Mouse (Mus musculus) lung, embryonic 16.5 days (tissue): ENCODE data around the gene 3830406C13Rik. TPM values are rescaled to one million over a fixed set of nuclear protein-coding genes. Genes with fewer than 3 reads are reported as not detected.

Experiments
- ATAC-seq: fragments of 200-750 bp; cut with Nextera tagmentation; 2 replicates; pipeline ENCODE4 v1.8.0; 2017; ENCODE audit warnings: low read depth, mild to moderate bottlenecking, moderate library complexity
- H3K27ac ChIP-seq: fragments of 300-500 bp; sonication (generic); 2 replicates; pipeline ENCODE4 v1.5.1; 2014; ENCODE audit warnings: mild to moderate bottlenecking, control low read depth, low read length
- H3K27me3 ChIP-seq: fragments of 300-500 bp; sonication (generic); 2 replicates; pipeline ENCODE4 v1.6.1; 2014; ENCODE audit warnings: low read depth, low read length, mixed read lengths; ENCODE audit not compliant: control insufficient read depth, insufficient read depth
- H3K36me3 ChIP-seq: fragments of 300-500 bp; sonication (generic); 2 replicates; pipeline ENCODE4 v1.6.1; 2014; ENCODE audit warnings: low read length; ENCODE audit not compliant: control insufficient read depth, insufficient read depth
- H3K4me1 ChIP-seq: fragments of 300-500 bp; sonication (generic); replicated peaks from 2 replicates; pipeline ENCODE4 v1.6.1; 2014; ENCODE audit warnings: low read length, mixed read lengths; ENCODE audit not compliant: control insufficient read depth, insufficient read depth
- H3K4me2 ChIP-seq: fragments of 300-500 bp; sonication (generic); 2 replicates; pipeline ENCODE4 v1.6.1; 2014; ENCODE audit warnings: low read depth, low read length, control low read depth
- H3K4me3 ChIP-seq: fragments of 300-500 bp; sonication (generic); 2 replicates; pipeline ENCODE4 v1.5.1; 2014; ENCODE audit warnings: mild to moderate bottlenecking, low read length, control low read depth
- H3K9ac ChIP-seq: fragments of 300-500 bp; sonication (generic); 2 replicates; pipeline ENCODE4 v1.6.1; 2014; ENCODE audit warnings: low read length, control low read depth
- H3K9me3 ChIP-seq: fragments of 300-500 bp; sonication (generic); 2 replicates; pipeline ENCODE4 v1.6.1; 2016; ENCODE audit warnings: low read length; ENCODE audit not compliant: control insufficient read depth
- WGBS: fragments of 180-500 bp; shearing (Covaris S2); extraction: QIAGEN DNeasy Blood & Tissue Kit; methylation state at CpG from one replicate; pipeline ENCODE4 v1.1.7; 2014; 5-methylcytosine and 5-hydroxymethylcytosine counted together
- polyA plus RNA-seq: library from polyadenylated mRNA; unstranded; fragments of >200 nt; fragmentation: Nextera tagmentation; extraction: Ambion mirVana; gene quantifications from 2 replicates; pipeline ENCODE4 v1.2.1, GENCODE M21; 2015

3830406C13Rik gene
- polyA plus RNA-seq, 1 experiment from 2014 or later = 50.8 TPM

DNA sequence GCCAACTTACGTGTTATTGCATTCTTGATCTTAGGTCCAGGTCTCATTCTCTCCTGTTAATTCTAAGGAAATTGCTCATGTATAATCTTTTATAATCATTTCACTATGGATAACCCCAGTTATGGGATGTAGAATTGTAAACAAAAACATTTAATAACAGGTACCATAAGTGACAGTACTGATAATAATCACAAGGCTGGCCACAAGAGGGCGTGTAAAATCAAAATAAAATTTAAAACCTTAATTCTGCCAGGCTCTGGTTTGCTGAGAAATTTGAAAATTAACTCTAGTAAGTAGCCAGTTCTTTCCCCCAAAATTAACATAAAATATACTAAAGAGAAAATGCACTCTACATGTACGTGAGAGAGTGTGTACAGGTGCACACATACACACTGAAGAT, 16.7 kb downstream of the 3830406C13Rik start:
- Histone ChIP-seq H3K4me2 (no peak overlapping the region), H3K36me3 (no peaks in the 10 kb centered on the region; the same call in 1 of the 2 replicates), H3K4me1 (peaks cover 4% of the 10 kb centered on the region; the same call in 1 of the 2 replicates), H3K4me3 (no peak overlapping the region), H3K9me3 (no peaks in the 10 kb centered on the region), H3K27me3 (no peaks in the 10 kb centered on the region), H3K9ac (no peak overlapping the region), H3K27ac (no peak overlapping the region)
- 62% methylated on average over 3 of the region's 3 CpGs for WGBS
- no peak for ATAC-seq

DNA sequence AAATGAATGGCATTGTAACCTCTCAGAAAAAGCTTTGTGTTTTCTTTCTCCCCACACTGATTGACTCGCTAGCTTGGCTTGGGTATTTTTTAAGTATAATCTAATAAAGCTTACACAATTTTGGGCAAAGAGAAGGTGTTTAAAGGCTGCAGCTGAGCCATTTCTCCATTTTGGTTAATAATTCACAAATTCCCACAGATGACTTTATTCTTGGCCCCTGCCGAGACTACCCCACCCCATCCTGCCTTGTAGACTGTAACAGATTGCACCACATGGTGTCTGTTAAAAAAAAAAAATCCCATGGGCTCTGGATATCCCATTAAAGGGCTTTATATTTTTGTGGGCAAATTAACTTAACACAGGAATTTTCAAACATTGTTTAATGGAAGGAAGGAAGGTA, 19.1 kb downstream of the 3830406C13Rik start:
- no peak overlapping the region for H3K4me2 ChIP-seq
- H3K9me3 ChIP-seq = no peaks in the 10 kb centered on the region
- 54% methylated on average over 2 of the region's 2 CpGs for WGBS
- H3K36me3 ChIP-seq = no peaks in the 10 kb centered on the region; the same call in 1 of the 2 replicates
- no peak for ATAC-seq
- peaks cover 4% of the 10 kb centered on the region; the same call in 1 of the 2 replicates for H3K4me1 ChIP-seq
- H3K27ac ChIP-seq = no peak overlapping the region
- no peak overlapping the region for H3K9ac ChIP-seq
- no peaks in the 10 kb centered on the region for H3K27me3 ChIP-seq
- H3K4me3 ChIP-seq = no peak overlapping the region

DNA sequence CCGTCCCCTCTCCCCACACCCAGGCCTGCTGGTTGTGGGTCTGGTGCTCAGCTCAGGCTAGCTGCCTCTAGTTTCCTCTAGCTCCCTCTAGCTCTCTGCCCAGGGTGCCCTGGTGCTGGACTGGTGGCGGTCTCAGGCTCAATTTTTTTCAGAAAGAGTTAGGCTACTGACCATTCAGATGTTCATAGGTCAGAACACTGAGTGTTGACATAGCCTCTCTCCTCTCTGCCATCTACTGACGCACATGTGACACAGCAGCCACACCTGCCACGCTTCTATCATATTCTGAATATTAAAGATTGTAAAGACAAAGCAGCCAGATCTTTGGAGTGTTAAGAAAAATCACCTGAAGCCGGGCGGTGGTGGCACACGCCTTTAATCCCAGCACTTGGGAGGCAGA, 49.6 kb downstream of the 3830406C13Rik start:
- 71% methylated on average over 7 of the region's 7 CpGs for WGBS

GRCm38 (mm10) chr14:12334925-12335324, 51.0 kb downstream of the 3830406C13Rik start:
- Histone ChIP-seq H3K4me2 (no peak overlapping the region), H3K27ac (no peak overlapping the region), H3K9ac (no peak overlapping the region), H3K4me3 (no peak overlapping the region), H3K4me1 (no peaks in the 10 kb centered on the region), H3K9me3 (no peaks in the 10 kb centered on the region), H3K36me3 (no peaks in the 10 kb centered on the region), H3K27me3 (peaks cover 41% of the 10 kb centered on the region)
- no peak for ATAC-seq
- 33% methylated on average over 7 of the region's 7 CpGs for WGBS

More for the DNA sequence above, 49.6 kb downstream of the 3830406C13Rik start:
- Histone ChIP-seq H3K9ac (no peak overlapping the region), H3K27me3 (peaks cover 31% of the 10 kb centered on the region), H3K27ac (no peak overlapping the region), H3K4me1 (no peaks in the 10 kb centered on the region), H3K4me2 (no peak overlapping the region), H3K36me3 (no peaks in the 10 kb centered on the region), H3K9me3 (no peaks in the 10 kb centered on the region), H3K4me3 (no peak overlapping the region)
- ATAC-seq = no peak

- Histone ChIP-seq H3K9ac (no peak overlapping the region), H3K36me3 (no peaks in the 10 kb centered on the region), H3K4me2 (no peak overlapping the region), H3K27me3 (peaks cover 67% of the 10 kb centered on the region), H3K9me3 (no peaks in the 10 kb centered on the region), H3K27ac (no peak overlapping the region), H3K4me1 (no peaks in the 10 kb centered on the region; the same call in 1 of the 2 replicates), H3K4me3 (no peak overlapping the region)
- 5% methylated on average over 8 of the region's 8 CpGs for WGBS
- ATAC-seq = no peak
Observed at GRCm38 (mm10) chr14:12337421-12337997, 53.5 kb downstream of the 3830406C13Rik start.

DNA sequence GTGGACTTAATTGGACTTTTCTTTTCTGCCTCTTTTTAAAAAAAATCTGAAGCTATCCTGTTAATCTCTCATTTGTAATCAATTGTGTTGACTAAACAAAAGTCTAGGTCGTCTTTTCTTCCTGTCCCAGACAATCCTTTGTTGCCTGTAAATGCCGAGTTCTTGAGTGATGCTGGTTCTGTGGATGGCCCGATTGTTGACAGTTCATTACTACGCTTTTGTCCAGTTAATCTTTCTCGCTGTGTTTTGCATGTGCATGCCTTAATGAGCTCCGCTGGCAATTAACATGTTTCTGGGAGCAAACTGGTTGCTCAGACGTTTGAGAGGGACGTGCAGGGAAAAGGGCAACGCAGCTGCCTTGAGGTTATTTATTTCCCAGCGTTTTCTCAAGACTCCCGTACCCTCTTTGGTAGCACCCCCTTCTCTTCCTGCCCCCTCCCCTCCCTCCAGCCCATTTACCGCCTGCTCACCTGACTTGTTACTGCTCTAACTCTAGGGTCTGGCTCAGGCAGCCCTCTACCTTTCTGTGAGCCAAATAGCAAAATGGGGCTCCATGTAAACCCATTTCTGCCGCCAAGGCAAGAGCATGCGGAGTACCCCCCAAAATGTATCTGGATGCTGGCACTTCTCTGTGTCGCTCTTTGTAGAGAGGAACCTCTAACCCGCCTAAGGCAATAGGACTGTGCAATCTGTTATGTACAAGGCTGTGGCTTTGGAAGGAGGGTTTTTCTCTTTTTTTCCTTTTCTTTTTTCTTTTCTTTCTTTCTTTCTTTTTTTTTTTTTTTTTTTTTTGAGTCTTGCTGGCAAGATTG, 54.2 kb downstream of the 3830406C13Rik start:
- no peak overlapping the region for H3K4me3 ChIP-seq
- 2% methylated on average over 16 of the region's 16 CpGs for WGBS
- H3K9ac ChIP-seq = no peak overlapping the region
- no peak for ATAC-seq
- no peak overlapping the region for H3K27ac ChIP-seq
- no peaks in the 10 kb centered on the region; the same call in 1 of the 2 replicates for H3K4me1 ChIP-seq
- no peaks in the 10 kb centered on the region for H3K36me3 ChIP-seq
- H3K27me3 ChIP-seq = peaks cover 73% of the 10 kb centered on the region
- H3K4me2 ChIP-seq = no peak overlapping the region
- H3K9me3 ChIP-seq = no peaks in the 10 kb centered on the region

GRCm38 (mm10) chr14:12338811-12339565, 55.0 kb downstream of the 3830406C13Rik start:
- peaks cover 81% of the 10 kb centered on the region for H3K27me3 ChIP-seq
- no peak overlapping the region for H3K9ac ChIP-seq
- WGBS = 2% methylated on average over 10 of the region's 10 CpGs
- H3K4me2 ChIP-seq = no peak overlapping the region
- H3K27ac ChIP-seq = no peak overlapping the region
- no peaks in the 10 kb centered on the region for H3K36me3 ChIP-seq
- no peak overlapping the region for H3K4me3 ChIP-seq
- H3K4me1 ChIP-seq = no peaks in the 10 kb centered on the region; the same call in 1 of the 2 replicates
- no peaks in the 10 kb centered on the region for H3K9me3 ChIP-seq
- ATAC-seq = no peak

DNA sequence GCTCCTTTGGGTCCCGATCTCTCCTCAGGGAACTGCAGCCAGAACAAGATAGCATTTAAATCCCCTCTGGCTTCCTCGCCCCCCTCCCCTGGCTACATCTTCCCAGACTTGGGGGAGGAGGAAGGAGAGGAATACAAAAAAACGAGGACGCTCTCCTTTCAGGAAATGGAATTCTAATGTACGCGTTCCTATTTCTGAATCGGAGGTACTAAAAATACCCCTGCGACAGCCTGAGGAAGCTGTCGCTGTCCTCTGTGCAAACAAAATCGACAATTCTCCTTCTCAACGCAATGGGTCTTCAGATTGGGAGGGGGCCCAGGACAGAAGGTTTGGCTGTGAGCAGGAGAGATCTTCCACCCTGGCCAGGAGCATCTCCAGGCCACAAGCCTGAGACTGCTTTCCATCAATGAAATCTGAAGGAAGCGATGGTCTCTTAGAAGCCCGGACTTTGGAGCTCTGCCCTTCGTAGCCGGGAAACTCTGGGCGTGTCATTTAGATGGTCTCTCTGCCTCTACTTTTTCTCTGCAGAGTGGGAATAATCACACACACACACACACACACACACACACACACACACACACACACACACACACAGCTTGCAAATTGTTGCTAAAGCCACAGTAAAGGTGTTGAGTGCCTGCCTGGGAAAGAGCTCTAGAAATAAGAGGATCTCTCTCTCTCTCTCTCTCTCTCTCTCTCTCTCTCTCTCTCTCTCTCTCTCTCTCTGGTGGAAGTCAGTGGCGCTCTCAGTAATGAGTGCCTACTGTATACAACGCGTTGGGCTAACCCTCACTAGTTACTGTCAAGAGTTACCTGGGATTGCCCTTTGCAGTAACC, 56.5 kb downstream of the 3830406C13Rik start:
- under 1% methylated on average over 19 of the region's 19 CpGs for WGBS
- no peaks in the 10 kb centered on the region for H3K36me3 ChIP-seq
- no peaks in the 10 kb centered on the region; the same call in 1 of the 2 replicates for H3K4me1 ChIP-seq
- H3K4me2 ChIP-seq = no peak overlapping the region
- no peak for ATAC-seq
- H3K27ac ChIP-seq = no peak overlapping the region
- no peak overlapping the region for H3K4me3 ChIP-seq
- H3K9me3 ChIP-seq = no peaks in the 10 kb centered on the region
- H3K9ac ChIP-seq = no peak overlapping the region
- peaks cover 91% of the 10 kb centered on the region for H3K27me3 ChIP-seq
